Mouse (Mus musculus): ENCODE measurements around the gene Rft1. TPM values are rescaled to one million over a fixed set of nuclear protein-coding genes. Genes with fewer than 3 reads are reported as not detected.

The Rft1 gene
- total RNA-seq, 1 experiment, result 15.7 TPM

DNA sequence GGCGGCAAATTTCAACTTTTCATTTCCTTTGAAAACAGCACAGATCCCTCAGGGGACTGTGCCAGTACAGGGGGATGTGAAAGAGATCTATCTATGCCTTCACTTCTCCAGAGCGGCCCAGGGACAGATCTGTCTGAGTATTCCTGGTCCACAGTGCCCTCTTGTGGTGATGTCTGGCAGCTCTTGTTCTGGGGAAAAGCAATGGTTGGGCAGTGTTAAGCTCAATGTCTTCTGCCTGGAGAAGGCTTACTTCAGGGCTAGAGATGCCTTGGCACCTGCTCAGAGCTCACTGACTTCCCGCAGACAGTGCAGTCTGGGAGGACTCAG is 17.8 kb downstream of the Rft1 start:
- peak; percentile 80 for DNase-seq (ENCODE audit: low read depth, low spot score)
- Histone ChIP-seq H3K4me1 (ENCODE audit: control insufficient read depth in 2 of 2, insufficient read depth in 2 of 2, low read length in 2 of 2, poor library complexity in 1 of 2) (peaks cover 0 to 3% of the 10 kb centered on the region in 2 experiments; a peak in 1 of 4 replicates), H3K27ac (ENCODE audit: insufficient read depth, low read depth, low read length, poor library complexity, severe bottlenecking) (no peak overlapping the region), H3K36me3 (ENCODE audit: control insufficient read depth, insufficient read depth, low read length, poor library complexity, severe bottlenecking) (peaks cover 21% of the 10 kb centered on the region; the same call in 1 of the 2 replicates), H3K9ac (ENCODE audit: insufficient read depth, low read depth, low read length, poor library complexity, severe bottlenecking) (no peak overlapping the region), H3K4me3 (ENCODE audit: insufficient read depth in 1 of 2, low read depth in 1 of 2, low read length in 2 of 2, poor library complexity in 1 of 2, severe bottlenecking in 1 of 2) (no peak overlapping the region), H3K9me3 (ENCODE audit: control insufficient read depth, insufficient read depth, low read depth, low read length) (no peaks in the 10 kb centered on the region)
- TF ChIP-seq MAFK (IDR thresholded peaks at IDR 0.05; ENCODE audit: insufficient read depth, low read depth, low read length) (no peak), ZC3H11A (IDR thresholded peaks at IDR 0.05; ENCODE audit: borderline replicate concordance, low read depth, low read length) (peak; percentile 52; the same call in 1 of the 2 replicates)
- in situ Hi-C loops (cut with MboI; ENCODE audit: low sequenced_read_pairs in 2 of 2, unreplicated experiment in 2 of 2), result no loop called here

- Histone ChIP-seq H3K36me3 (ENCODE audit: control insufficient read depth, insufficient read depth, low read length, poor library complexity, severe bottlenecking) (peaks cover 24% of the 10 kb centered on the region), H3K4me1 (ENCODE audit: control insufficient read depth in 2 of 2, insufficient read depth in 2 of 2, low read length in 2 of 2, poor library complexity in 1 of 2) (peaks cover 0 to 3% of the 10 kb centered on the region in 2 experiments; a peak in 1 of 4 replicates), H3K9me3 (ENCODE audit: control insufficient read depth, insufficient read depth, low read depth, low read length) (no peaks in the 10 kb centered on the region), H3K4me3 (ENCODE audit: insufficient read depth in 1 of 2, low read depth in 1 of 2, low read length in 2 of 2, poor library complexity in 1 of 2, severe bottlenecking in 1 of 2) (no peak overlapping the region), H3K27ac (ENCODE audit: insufficient read depth, low read depth, low read length, poor library complexity, severe bottlenecking) (no peak overlapping the region), H3K9ac (ENCODE audit: insufficient read depth, low read depth, low read length, poor library complexity, severe bottlenecking) (no peak overlapping the region)
- in situ Hi-C loops (cut with MboI; ENCODE audit: low sequenced_read_pairs in 2 of 2, unreplicated experiment in 2 of 2), result no loop called here
- no peak for DNase-seq (ENCODE audit: low read depth, low spot score)
- TF ChIP-seq ZNF384 (IDR thresholded peaks at IDR 0.05; ENCODE audit: low read depth, low read length) (no peak), HCFC1 (IDR thresholded peaks at IDR 0.05; ENCODE audit: borderline replicate concordance, insufficient read depth, low read length) (no peak), CHD2 (IDR thresholded peaks at IDR 0.05; ENCODE audit: low read depth, low read length) (no peak), ZC3H11A (IDR thresholded peaks at IDR 0.05; ENCODE audit: borderline replicate concordance, low read depth, low read length) (no peak), MAFK (IDR thresholded peaks at IDR 0.05; ENCODE audit: insufficient read depth, low read depth, low read length) (no peak)
These were observed 20.8 kb downstream of the Rft1 start for GRCm38 (mm10) chr14:30674947-30675346.

- no peak overlapping the region for H3K4me3 ChIP-seq (ENCODE audit: insufficient read depth in 1 of 2, low read depth in 1 of 2, low read length in 2 of 2, poor library complexity in 1 of 2, severe bottlenecking in 1 of 2)
- TF ChIP-seq HCFC1 (IDR thresholded peaks at IDR 0.05; ENCODE audit: borderline replicate concordance, insufficient read depth, low read length) (no peak), CHD2 (IDR thresholded peaks at IDR 0.05; ENCODE audit: low read depth, low read length) (no peak), ZNF384 (IDR thresholded peaks at IDR 0.05; ENCODE audit: low read depth, low read length) (no peak), MAFK (IDR thresholded peaks at IDR 0.05; ENCODE audit: insufficient read depth, low read depth, low read length) (no peak), ZC3H11A (IDR thresholded peaks at IDR 0.05; ENCODE audit: borderline replicate concordance, low read depth, low read length) (no peak)
- peaks cover 26% of the 10 kb centered on the region for H3K36me3 ChIP-seq (ENCODE audit: control insufficient read depth, insufficient read depth, low read length, poor library complexity, severe bottlenecking)
These were observed 28.0 kb downstream of the Rft1 start for GRCm38 (mm10) chr14:30682131-30682530.

DNA sequence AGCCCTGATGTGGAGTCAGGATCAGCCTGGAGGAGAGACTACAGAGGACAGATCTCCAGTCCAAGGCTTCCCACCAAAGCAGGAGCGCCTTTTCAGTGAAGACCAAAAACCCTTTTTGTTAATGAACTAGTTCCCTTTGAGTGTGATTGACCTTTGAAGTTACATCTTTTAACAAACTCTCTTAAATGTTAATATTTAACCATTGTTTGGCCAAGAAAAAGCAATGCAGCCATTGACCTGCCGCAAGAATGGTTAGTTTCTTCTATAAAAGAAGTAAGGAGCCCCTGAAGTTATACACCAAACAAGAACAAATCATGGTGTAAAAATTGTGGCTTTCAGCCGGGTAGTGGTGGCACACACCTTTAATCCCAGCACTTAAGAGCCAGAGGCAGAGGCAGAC is 36.5 kb downstream of the Rft1 start:
- no peaks in the 10 kb centered on the region for H3K9me3 ChIP-seq (ENCODE audit: control insufficient read depth, insufficient read depth, low read depth, low read length)
- no peak for DNase-seq (ENCODE audit: low read depth, low spot score)
- no peak for TF ChIP-seq MAFK (IDR thresholded peaks at IDR 0.05; ENCODE audit: insufficient read depth, low read depth, low read length)
- TF ChIP-seq HCFC1 (IDR thresholded peaks at IDR 0.05; ENCODE audit: borderline replicate concordance, insufficient read depth, low read length), result no peak
- TF ChIP-seq ZC3H11A (IDR thresholded peaks at IDR 0.05; ENCODE audit: borderline replicate concordance, low read depth, low read length), result no peak
- TF ChIP-seq CHD2 (IDR thresholded peaks at IDR 0.05; ENCODE audit: low read depth, low read length), result no peak
- no peak for TF ChIP-seq ZNF384 (IDR thresholded peaks at IDR 0.05; ENCODE audit: low read depth, low read length)
- H3K4me1 ChIP-seq (ENCODE audit: control insufficient read depth in 2 of 2, insufficient read depth in 2 of 2, low read length in 2 of 2, poor library complexity in 1 of 2), result no peaks in the 10 kb centered on the region
- H3K36me3 ChIP-seq (ENCODE audit: control insufficient read depth, insufficient read depth, low read length, poor library complexity, severe bottlenecking), result peaks cover 10% of the 10 kb centered on the region; the same call in 1 of the 2 replicates
- in situ Hi-C loops (cut with MboI; ENCODE audit: low sequenced_read_pairs in 2 of 2, unreplicated experiment in 2 of 2), result no loop called here
- no peak overlapping the region for H3K9ac ChIP-seq (ENCODE audit: insufficient read depth, low read depth, low read length, poor library complexity, severe bottlenecking)
- no peak overlapping the region for H3K4me3 ChIP-seq (ENCODE audit: insufficient read depth in 1 of 2, low read depth in 1 of 2, low read length in 2 of 2, poor library complexity in 1 of 2, severe bottlenecking in 1 of 2)
- H3K27ac ChIP-seq (ENCODE audit: insufficient read depth, low read depth, low read length, poor library complexity, severe bottlenecking), result no peak overlapping the region

More at GRCm38 (mm10) chr14:30682131-30682530, 28.0 kb downstream of the Rft1 start:
- no peak for DNase-seq (ENCODE audit: low read depth, low spot score)
- Histone ChIP-seq H3K27ac (ENCODE audit: insufficient read depth, low read depth, low read length, poor library complexity, severe bottlenecking) (no peak overlapping the region), H3K9me3 (ENCODE audit: control insufficient read depth, insufficient read depth, low read depth, low read length) (no peaks in the 10 kb centered on the region), H3K4me1 (ENCODE audit: control insufficient read depth in 2 of 2, insufficient read depth in 2 of 2, low read length in 2 of 2, poor library complexity in 1 of 2) (no peaks in the 10 kb centered on the region), H3K9ac (ENCODE audit: insufficient read depth, low read depth, low read length, poor library complexity, severe bottlenecking) (no peak overlapping the region)
- in situ Hi-C loops (cut with MboI; ENCODE audit: low sequenced_read_pairs in 2 of 2, unreplicated experiment in 2 of 2), result no loop called here

DNA sequence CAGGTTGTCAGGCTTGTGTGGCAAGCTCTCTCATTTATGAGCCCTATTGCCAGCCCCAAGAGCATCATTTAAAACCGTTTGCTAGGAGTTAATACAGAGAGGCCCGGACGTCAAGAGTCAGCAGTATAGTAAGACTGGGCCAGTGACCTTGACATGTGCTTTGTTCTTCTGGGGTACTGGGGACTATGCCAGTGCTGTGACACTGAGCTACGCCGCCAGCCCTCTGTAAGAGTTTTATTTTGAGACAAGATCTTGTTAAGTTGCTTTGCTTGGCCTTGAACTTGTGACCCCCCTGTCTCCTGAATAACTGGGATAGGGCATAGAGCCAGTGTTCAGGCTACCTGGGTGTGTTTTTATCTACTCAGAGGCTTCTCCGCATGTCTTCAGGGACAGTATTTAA is 38.3 kb downstream of the Rft1 start:
- no peaks in the 10 kb centered on the region for H3K9me3 ChIP-seq (ENCODE audit: control insufficient read depth, insufficient read depth, low read depth, low read length)
- H3K9ac ChIP-seq (ENCODE audit: insufficient read depth, low read depth, low read length, poor library complexity, severe bottlenecking), result no peak overlapping the region
- TF ChIP-seq ZC3H11A (IDR thresholded peaks at IDR 0.05; ENCODE audit: borderline replicate concordance, low read depth, low read length) (no peak), ZNF384 (IDR thresholded peaks at IDR 0.05; ENCODE audit: low read depth, low read length) (no peak), HCFC1 (IDR thresholded peaks at IDR 0.05; ENCODE audit: borderline replicate concordance, insufficient read depth, low read length) (no peak), CHD2 (IDR thresholded peaks at IDR 0.05; ENCODE audit: low read depth, low read length) (no peak), MAFK (IDR thresholded peaks at IDR 0.05; ENCODE audit: insufficient read depth, low read depth, low read length) (no peak)
- in situ Hi-C loops (cut with MboI; ENCODE audit: low sequenced_read_pairs in 2 of 2, unreplicated experiment in 2 of 2), result no loop called here
- H3K4me3 ChIP-seq (ENCODE audit: insufficient read depth in 1 of 2, low read depth in 1 of 2, low read length in 2 of 2, poor library complexity in 1 of 2, severe bottlenecking in 1 of 2), result no peak overlapping the region
- no peak overlapping the region for H3K27ac ChIP-seq (ENCODE audit: insufficient read depth, low read depth, low read length, poor library complexity, severe bottlenecking)
- no peaks in the 10 kb centered on the region for H3K4me1 ChIP-seq (ENCODE audit: control insufficient read depth in 2 of 2, insufficient read depth in 2 of 2, low read length in 2 of 2, poor library complexity in 1 of 2)
- no peak for DNase-seq (ENCODE audit: low read depth, low spot score)
- H3K36me3 ChIP-seq (ENCODE audit: control insufficient read depth, insufficient read depth, low read length, poor library complexity, severe bottlenecking), result peaks cover 10% of the 10 kb centered on the region; the same call in 1 of the 2 replicates

Data from ES-E14 (cell line).